Mouse (Mus musculus) cerebellum, adult 2 months (tissue): ENCODE results near the gene Pla2g6.

Experiments
- CTCF ChIP-seq: fragments of 200-500 bp; IDR thresholded peaks from 2 replicates; pipeline ENCODE4 v1.5.1; 2011; ENCODE audit warnings: low read depth, mild to moderate bottlenecking, control low read depth, low read length, moderate library complexity, borderline replicate concordance; ENCODE audit not compliant: insufficient read depth
- POLR2A ChIP-seq: fragments of 200-500 bp; IDR thresholded peaks from 2 replicates; pipeline ENCODE4 v1.6.1; 2011; ENCODE audit warnings: low read length, control low read depth, borderline replicate concordance; ENCODE audit not compliant: insufficient read depth

DNA sequence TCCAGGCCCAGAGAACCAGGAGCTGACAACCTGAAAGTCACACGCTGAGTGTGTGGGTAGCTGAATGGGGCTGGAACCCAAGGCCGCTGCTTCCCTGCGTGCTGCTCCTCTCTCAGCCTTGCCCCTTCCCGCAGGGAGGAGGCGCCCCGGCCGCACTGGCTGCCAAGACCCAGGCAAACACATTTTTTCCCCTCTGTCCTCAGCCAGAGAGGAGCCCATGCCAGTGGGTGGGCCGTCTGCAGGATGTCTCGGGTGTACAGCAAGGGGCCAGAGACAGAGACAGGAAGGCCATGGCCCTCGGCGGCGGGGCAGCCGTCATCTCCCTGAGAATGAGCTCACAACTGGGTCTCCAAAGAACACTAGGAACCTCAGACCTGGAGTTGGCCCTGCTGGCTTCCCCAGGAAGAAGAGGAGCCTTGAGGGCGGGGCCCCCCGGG, 23.2 kb upstream of the Pla2g6 start:
- no peak for TF ChIP-seq CTCF
- TF ChIP-seq POLR2A, result no peak
